Mouse (Mus musculus): ENCODE measurements around the gene Gm10721. TPM values are rescaled to one million over a fixed set of nuclear protein-coding genes. Genes with fewer than 3 reads are reported as not detected.
"Not testable (repeated sequence)": the region's sequence is repeated elsewhere in the genome, so short reads cannot be mapped to it uniquely, and the experiment has no call there.

The Gm10721 gene
- polyA plus RNA-seq, 1 experiment from 2014 or later, result not detected

- not testable (repeated sequence) for H3K9me3 ChIP-seq (replicated peaks); H3K27ac ChIP-seq (replicated peaks); H3K27me3 ChIP-seq; ATAC-seq (ENCODE audit: insufficient number of reproducible peaks, low FRiP score, low TSS enrichment, low read depth); H3K9ac ChIP-seq; H3K4me2 ChIP-seq (replicated peaks); H3K4me3 ChIP-seq (replicated peaks); H3K36me3 ChIP-seq; H3K4me1 ChIP-seq
- 67% methylated on average over 9 of the region's 9 CpGs for WGBS
Measured at GRCm38 (mm10) chr9:3026741-3027140, 13.8 kb downstream of the Gm10721 start.

GRCm38 (mm10) chr9:3027200-3027599 lies 14.3 kb downstream of the Gm10721 start:
- H3K9ac ChIP-seq, result not testable (repeated sequence)

GRCm38 (mm10) chr9:3029276-3030000 lies 16.5 kb downstream of the Gm10721 start:
- WGBS, result 64% methylated on average over 14 of the region's 16 CpGs
- not testable (repeated sequence) for H3K4me1 ChIP-seq; H3K9me3 ChIP-seq (replicated peaks); H3K27me3 ChIP-seq; H3K4me3 ChIP-seq (replicated peaks); H3K27ac ChIP-seq (replicated peaks); H3K9ac ChIP-seq; H3K4me2 ChIP-seq (replicated peaks); ATAC-seq (ENCODE audit: insufficient number of reproducible peaks, low FRiP score, low TSS enrichment, low read depth); H3K36me3 ChIP-seq

More at GRCm38 (mm10) chr9:3027200-3027599, 14.3 kb downstream of the Gm10721 start:
- H3K36me3 ChIP-seq; H3K27me3 ChIP-seq; H3K27ac ChIP-seq (replicated peaks); H3K4me2 ChIP-seq (replicated peaks); H3K4me1 ChIP-seq; H3K4me3 ChIP-seq (replicated peaks); H3K9me3 ChIP-seq (replicated peaks): not testable (repeated sequence)
- WGBS, result 69% methylated on average over 9 of the region's 9 CpGs
- ATAC-seq (ENCODE audit: insufficient number of reproducible peaks, low FRiP score, low TSS enrichment, low read depth), result 0 out of 2 replicates have a peak, but pooled peaks have one; percentile 1

- 80% methylated on average over 4 of the region's 10 CpGs for WGBS
- H3K27me3 ChIP-seq; H3K9me3 ChIP-seq (replicated peaks); H3K4me1 ChIP-seq; H3K9ac ChIP-seq; H3K36me3 ChIP-seq; H3K4me3 ChIP-seq (replicated peaks); H3K4me2 ChIP-seq (replicated peaks); H3K27ac ChIP-seq (replicated peaks): not testable (repeated sequence)
- peak; percentile 58; the same call in 1 of the 2 replicates for ATAC-seq (ENCODE audit: insufficient number of reproducible peaks, low FRiP score, low TSS enrichment, low read depth)
Measured at GRCm38 (mm10) chr9:3030677-3031318, 17.9 kb downstream of the Gm10721 start.

- not testable (repeated sequence) for H3K4me3 ChIP-seq (replicated peaks); H3K9ac ChIP-seq; H3K27ac ChIP-seq (replicated peaks); H3K9me3 ChIP-seq (replicated peaks); H3K36me3 ChIP-seq; H3K4me1 ChIP-seq; H3K4me2 ChIP-seq (replicated peaks); ATAC-seq (ENCODE audit: insufficient number of reproducible peaks, low FRiP score, low TSS enrichment, low read depth); H3K27me3 ChIP-seq
- WGBS, result 43% methylated on average over 1 of the region's 8 CpGs
Measured at GRCm38 (mm10) chr9:3034299-3034698, 21.4 kb downstream of the Gm10721 start, which contains the start of gene Gm17535. Gene Gm17535, plus strand, starts transcription at chr9:3034599.

GRCm38 (mm10) chr9:3036577-3036976 lies 23.6 kb downstream of the Gm10721 start, which contains the start of gene Gm10715:
Gene Gm10715, plus strand, starts transcription at chr9:3036877.
- H3K27me3 ChIP-seq; H3K9ac ChIP-seq; H3K36me3 ChIP-seq; H3K4me3 ChIP-seq (replicated peaks); H3K4me2 ChIP-seq (replicated peaks); H3K4me1 ChIP-seq; H3K9me3 ChIP-seq (replicated peaks); H3K27ac ChIP-seq (replicated peaks); ATAC-seq (ENCODE audit: insufficient number of reproducible peaks, low FRiP score, low TSS enrichment, low read depth): not testable (repeated sequence)
- WGBS, result 75% methylated on average over 8 of the region's 8 CpGs

- not testable (repeated sequence) for ATAC-seq (ENCODE audit: insufficient number of reproducible peaks, low FRiP score, low TSS enrichment, low read depth); H3K4me3 ChIP-seq (replicated peaks); H3K9me3 ChIP-seq (replicated peaks); H3K27ac ChIP-seq (replicated peaks); H3K4me1 ChIP-seq; H3K36me3 ChIP-seq; H3K27me3 ChIP-seq; H3K9ac ChIP-seq; H3K4me2 ChIP-seq (replicated peaks)
- WGBS, result 63% methylated on average over 4 of the region's 4 CpGs
Measured at GRCm38 (mm10) chr9:3038161-3038560, 25.2 kb downstream of the Gm10721 start.

Small RNA genes within 50 kb of the gene (microRNA-seq; reads per million reads assigned to microRNA genes)
- not detected for gene Mir101c (ENCODE audit: borderline number of aligned reads)

Other genes with a start within 250 kb of the Gm10721 start
- gene Gm10722, start 12.2 kb upstream of the Gm10721 start, polyA plus RNA-seq (2015; fragmentation: Nextera tagmentation; extraction: Ambion mirVana), result not detected in 2 replicates
- not detected in 2 replicates for gene Gm11168, start 9.8 kb upstream of the Gm10721 start, polyA plus RNA-seq (2015; fragmentation: Nextera tagmentation; extraction: Ambion mirVana)
- not detected in 2 replicates for gene Gm10720, start 2.5 kb downstream of the Gm10721 start, polyA plus RNA-seq (2015; fragmentation: Nextera tagmentation; extraction: Ambion mirVana)
- not detected in 2 replicates for gene Gm10719, start 4.3 kb downstream of the Gm10721 start, polyA plus RNA-seq (2015; fragmentation: Nextera tagmentation; extraction: Ambion mirVana)
- 0.47 TPM in 1 of 2 replicates, not detected in the other for gene Gm10718, start 10.4 kb downstream of the Gm10721 start, polyA plus RNA-seq (2015; fragmentation: Nextera tagmentation; extraction: Ambion mirVana)
- not detected in 2 replicates for gene Gm10717, start 12.3 kb downstream of the Gm10721 start, polyA plus RNA-seq (2015; fragmentation: Nextera tagmentation; extraction: Ambion mirVana)
- not detected in 2 replicates for gene Gm17535, start 21.5 kb downstream of the Gm10721 start, polyA plus RNA-seq (2015; fragmentation: Nextera tagmentation; extraction: Ambion mirVana)
- not detected in 2 replicates for gene Gm10715, start 23.7 kb downstream of the Gm10721 start, polyA plus RNA-seq (2015; fragmentation: Nextera tagmentation; extraction: Ambion mirVana)

Data from embryonic facial prominence, embryonic 15.5 days (tissue).